Mouse (Mus musculus): ENCODE results near the gene Ggt5. TPM values are rescaled to one million over a fixed set of nuclear protein-coding genes. Genes with fewer than 3 reads are reported as not detected.
A peak's percentile ranks its signal among the peaks of the same experiment; 100 is the strongest.

Ggt5 gene
- polyA plus RNA-seq, 1 experiment from 2014 or later = 9.5 TPM

DNA sequence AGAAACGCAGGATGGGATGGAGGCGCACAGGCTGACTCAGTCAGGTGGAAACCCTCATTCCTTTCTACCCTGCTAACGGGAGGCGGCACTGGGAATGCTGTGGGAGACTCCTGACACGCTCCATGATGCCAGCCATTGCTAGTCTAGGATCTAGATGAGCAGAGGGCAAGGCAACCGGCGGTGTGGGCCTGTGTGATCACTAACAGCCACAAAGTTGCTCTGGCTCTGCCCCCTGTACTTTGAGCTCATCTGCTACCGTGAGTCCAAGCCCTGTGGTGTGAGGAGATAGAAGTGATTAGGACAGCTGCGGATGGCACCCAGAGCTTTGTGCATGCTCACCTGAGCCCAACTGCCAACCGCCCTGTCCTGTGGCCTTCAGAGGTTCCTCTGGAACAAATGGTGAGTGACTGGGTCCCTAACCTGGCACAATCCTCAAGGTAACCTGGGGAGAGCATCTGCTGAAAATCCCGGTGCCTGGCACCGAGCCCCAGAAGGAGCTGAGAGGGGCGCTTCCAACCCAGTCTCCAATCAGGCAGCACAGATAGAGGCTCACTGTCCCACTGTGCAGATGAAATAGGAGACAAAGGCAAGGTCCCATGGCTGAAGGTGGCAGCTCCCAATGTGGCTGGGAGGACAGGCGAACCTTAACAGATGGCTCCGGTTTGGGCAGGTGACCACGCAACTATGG lies 62.4 kb downstream of the Ggt5 start:
- no peak overlapping the region for H3K4me3 ChIP-seq (ENCODE audit: low read length)
- H3K27me3 ChIP-seq (ENCODE audit: insufficient read depth, low read length) = no peaks in the 10 kb centered on the region
- ATAC-seq (ENCODE audit: low FRiP score, low TSS enrichment) = no peak
- no peak overlapping the region for H3K27ac ChIP-seq (ENCODE audit: low read length)
- no peak overlapping the region for H3K4me2 ChIP-seq (replicated peaks; ENCODE audit: low read depth, low read length)
- H3K4me1 ChIP-seq (ENCODE audit: insufficient read depth, low read length) = no peaks in the 10 kb centered on the region
- 91% methylated on average over 16 of the region's 16 CpGs for WGBS
- peaks cover 75% of the 10 kb centered on the region for H3K36me3 ChIP-seq (ENCODE audit: insufficient read depth, low read length)
- no peak overlapping the region for H3K9ac ChIP-seq (replicated peaks; ENCODE audit: low read length)
- H3K9me3 ChIP-seq (ENCODE audit: low read length) = no peaks in the 10 kb centered on the region

- Histone ChIP-seq H3K4me1 (ENCODE audit: insufficient read depth, low read length) (no peaks in the 10 kb centered on the region), H3K36me3 (ENCODE audit: insufficient read depth, low read length) (peaks cover 77% of the 10 kb centered on the region), H3K9me3 (ENCODE audit: low read length) (no peaks in the 10 kb centered on the region), H3K27me3 (ENCODE audit: insufficient read depth, low read length) (no peaks in the 10 kb centered on the region), H3K9ac (replicated peaks; ENCODE audit: low read length) (no peak overlapping the region), H3K4me3 (ENCODE audit: low read length) (no peak overlapping the region), H3K4me2 (replicated peaks; ENCODE audit: low read depth, low read length) (no peak overlapping the region), H3K27ac (ENCODE audit: low read length) (no peak overlapping the region)
- no peak for ATAC-seq (ENCODE audit: low FRiP score, low TSS enrichment)
- 92% methylated on average over 4 of the region's 4 CpGs for WGBS
These were observed 64.9 kb downstream of the Ggt5 start for GRCm38 (mm10) chr10:75654053-75654452.

DNA sequence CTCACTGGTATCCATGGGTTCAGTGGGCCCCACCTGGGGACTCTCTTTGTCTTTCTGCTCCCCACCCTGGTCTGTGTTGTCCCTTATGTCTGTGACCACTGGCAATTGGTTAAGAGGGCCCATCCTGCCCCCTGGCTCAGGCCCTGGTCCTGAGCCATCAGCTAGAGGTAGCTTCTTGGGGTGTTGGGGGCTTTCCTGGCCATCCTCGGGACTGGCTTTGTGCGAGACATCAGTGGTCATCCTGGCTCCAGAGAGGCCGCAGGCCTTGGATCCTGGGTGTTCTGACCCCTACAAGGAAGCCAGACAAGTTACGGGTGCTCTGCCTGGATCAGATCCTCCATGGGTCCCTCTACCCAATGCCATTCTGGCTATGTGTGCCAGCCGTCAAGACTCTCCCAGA lies 68.0 kb downstream of the Ggt5 start:
- peaks cover 52% of the 10 kb centered on the region for H3K36me3 ChIP-seq (ENCODE audit: insufficient read depth, low read length)
- H3K27ac ChIP-seq (ENCODE audit: low read length) = no peak overlapping the region
- H3K27me3 ChIP-seq (ENCODE audit: insufficient read depth, low read length) = no peaks in the 10 kb centered on the region
- no peaks in the 10 kb centered on the region for H3K4me1 ChIP-seq (ENCODE audit: insufficient read depth, low read length)
- whole genome bisulfite sequencing = 90% methylated on average over 5 of the region's 5 CpGs
- no peak for ATAC-seq (ENCODE audit: low FRiP score, low TSS enrichment)
- H3K9me3 ChIP-seq (ENCODE audit: low read length) = no peaks in the 10 kb centered on the region
- no peak overlapping the region for H3K4me3 ChIP-seq (ENCODE audit: low read length)
- H3K9ac ChIP-seq (replicated peaks; ENCODE audit: low read length) = no peak overlapping the region
- no peak overlapping the region for H3K4me2 ChIP-seq (replicated peaks; ENCODE audit: low read depth, low read length)

GRCm38 (mm10) chr10:75657772-75658171 lies 68.6 kb downstream of the Ggt5 start:
- Histone ChIP-seq H3K36me3 (ENCODE audit: insufficient read depth, low read length) (peaks cover 46% of the 10 kb centered on the region), H3K9ac (replicated peaks; ENCODE audit: low read length) (no peak overlapping the region), H3K4me1 (ENCODE audit: insufficient read depth, low read length) (no peaks in the 10 kb centered on the region), H3K27ac (ENCODE audit: low read length) (no peak overlapping the region), H3K27me3 (ENCODE audit: insufficient read depth, low read length) (no peaks in the 10 kb centered on the region), H3K9me3 (ENCODE audit: low read length) (no peaks in the 10 kb centered on the region), H3K4me3 (ENCODE audit: low read length) (no peak overlapping the region), H3K4me2 (replicated peaks; ENCODE audit: low read depth, low read length) (no peak overlapping the region)
- WGBS = 96% methylated on average over 7 of the region's 7 CpGs
- no peak for ATAC-seq (ENCODE audit: low FRiP score, low TSS enrichment)

DNA sequence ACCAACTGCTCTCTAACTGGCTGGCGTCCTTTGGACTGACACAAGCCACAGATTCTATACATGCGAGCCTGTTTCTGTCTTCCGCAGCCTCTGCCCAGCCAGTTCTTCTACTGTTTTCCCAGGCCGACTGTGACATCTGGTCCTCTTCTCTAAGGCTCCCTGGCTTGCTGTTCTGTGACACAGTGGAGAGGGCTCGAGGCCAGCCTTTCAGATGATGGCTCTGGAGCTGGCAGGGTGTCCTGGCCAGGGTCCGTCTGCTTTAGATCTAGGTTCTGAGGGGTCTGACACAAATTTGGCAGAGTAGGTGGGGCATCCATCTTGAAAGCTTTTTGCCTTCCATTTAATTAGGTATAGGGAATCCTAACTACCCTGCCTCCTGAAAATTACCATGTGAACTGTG lies 72.2 kb downstream of the Ggt5 start:
- Histone ChIP-seq H3K27ac (ENCODE audit: low read length) (no peak overlapping the region), H3K9ac (replicated peaks; ENCODE audit: low read length) (no peak overlapping the region), H3K4me1 (ENCODE audit: insufficient read depth, low read length) (peaks cover 4% of the 10 kb centered on the region; the same call in 1 of the 2 replicates), H3K36me3 (ENCODE audit: insufficient read depth, low read length) (peaks cover 18% of the 10 kb centered on the region), H3K27me3 (ENCODE audit: insufficient read depth, low read length) (no peaks in the 10 kb centered on the region), H3K4me3 (ENCODE audit: low read length) (no peak overlapping the region), H3K4me2 (replicated peaks; ENCODE audit: low read depth, low read length) (no peak overlapping the region), H3K9me3 (ENCODE audit: low read length) (no peaks in the 10 kb centered on the region)
- no peak for ATAC-seq (ENCODE audit: low FRiP score, low TSS enrichment)
- WGBS = 83% methylated on average over 6 of the region's 6 CpGs

- Histone ChIP-seq H3K4me2 (replicated peaks; ENCODE audit: low read depth, low read length) (no peak overlapping the region), H3K4me1 (ENCODE audit: insufficient read depth, low read length) (peaks cover 9% of the 10 kb centered on the region), H3K36me3 (ENCODE audit: insufficient read depth, low read length) (peaks cover 13% of the 10 kb centered on the region), H3K9ac (replicated peaks; ENCODE audit: low read length) (no peak overlapping the region), H3K27ac (ENCODE audit: low read length) (no peak overlapping the region), H3K27me3 (ENCODE audit: insufficient read depth, low read length) (no peaks in the 10 kb centered on the region), H3K9me3 (ENCODE audit: low read length) (no peaks in the 10 kb centered on the region), H3K4me3 (ENCODE audit: low read length) (no peak overlapping the region)
- WGBS = 95% methylated on average over 3 of the region's 3 CpGs
- ATAC-seq (ENCODE audit: low FRiP score, low TSS enrichment) = no peak
These were observed 72.7 kb downstream of the Ggt5 start for GRCm38 (mm10) chr10:75661876-75662275.

GRCm38 (mm10) chr10:75662575-75662974 lies 73.4 kb downstream of the Ggt5 start:
- H3K9ac ChIP-seq (replicated peaks; ENCODE audit: low read length) = no peak overlapping the region
- no peak for ATAC-seq (ENCODE audit: low FRiP score, low TSS enrichment)
- 86% methylated on average over 4 of the region's 4 CpGs for WGBS
- no peak overlapping the region for H3K4me3 ChIP-seq (ENCODE audit: low read length)
- peaks cover 6% of the 10 kb centered on the region; the same call in 1 of the 2 replicates for H3K36me3 ChIP-seq (ENCODE audit: insufficient read depth, low read length)
- H3K9me3 ChIP-seq (ENCODE audit: low read length) = no peaks in the 10 kb centered on the region
- no peak overlapping the region for H3K4me2 ChIP-seq (replicated peaks; ENCODE audit: low read depth, low read length)
- H3K4me1 ChIP-seq (ENCODE audit: insufficient read depth, low read length) = peaks cover 12% of the 10 kb centered on the region
- no peaks in the 10 kb centered on the region for H3K27me3 ChIP-seq (ENCODE audit: insufficient read depth, low read length)
- H3K27ac ChIP-seq (ENCODE audit: low read length) = no peak overlapping the region

- Histone ChIP-seq H3K36me3 (ENCODE audit: insufficient read depth, low read length) (0 out of 2 replicates have a peak, but pooled peaks cover 3% of the 10 kb centered on the region), H3K4me1 (ENCODE audit: insufficient read depth, low read length) (peaks cover 19% of the 10 kb centered on the region), H3K4me2 (replicated peaks; ENCODE audit: low read depth, low read length) (no peak overlapping the region), H3K4me3 (ENCODE audit: low read length) (no peak overlapping the region), H3K9me3 (ENCODE audit: low read length) (no peaks in the 10 kb centered on the region), H3K9ac (replicated peaks; ENCODE audit: low read length) (no peak overlapping the region), H3K27me3 (ENCODE audit: insufficient read depth, low read length) (no peaks in the 10 kb centered on the region), H3K27ac (ENCODE audit: low read length) (no peak overlapping the region)
- ATAC-seq (ENCODE audit: low FRiP score, low TSS enrichment) = no peak
- 90% methylated on average over 6 of the region's 6 CpGs for WGBS
These were observed 75.6 kb downstream of the Ggt5 start for GRCm38 (mm10) chr10:75664673-75665270.

DNA sequence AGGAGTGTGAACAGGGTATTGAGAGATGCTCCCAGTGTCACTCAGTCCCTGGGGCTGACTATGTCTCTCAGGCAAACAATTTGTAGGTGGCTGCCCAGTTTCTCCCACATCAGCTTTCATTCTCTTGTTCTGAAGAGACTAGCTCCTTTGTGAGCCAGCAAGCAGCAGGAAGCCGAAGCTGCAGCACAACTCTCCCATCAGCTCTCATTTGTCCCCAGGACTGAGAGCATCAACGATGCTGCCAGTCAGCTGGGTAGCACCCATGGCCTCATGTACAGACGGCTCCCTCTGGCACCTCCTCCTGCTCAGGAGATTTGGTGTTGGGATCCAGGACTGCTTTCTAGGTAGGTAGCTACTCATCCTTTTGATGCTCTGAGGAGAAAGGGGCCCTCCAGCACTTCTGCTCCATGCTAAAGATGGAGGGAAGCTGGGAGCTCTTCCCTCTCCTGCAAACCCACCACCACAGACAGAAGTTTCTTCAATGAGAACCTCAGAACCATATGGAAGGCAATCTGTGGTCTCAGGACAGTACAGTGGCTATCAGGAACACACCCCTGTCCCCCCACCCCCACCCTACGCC lies 77.4 kb downstream of the Ggt5 start:
- ATAC-seq (ENCODE audit: low FRiP score, low TSS enrichment) = no peak
- Histone ChIP-seq H3K27me3 (ENCODE audit: insufficient read depth, low read length) (no peaks in the 10 kb centered on the region), H3K4me1 (ENCODE audit: insufficient read depth, low read length) (peaks cover 19% of the 10 kb centered on the region), H3K27ac (ENCODE audit: low read length) (no peak overlapping the region), H3K4me2 (replicated peaks; ENCODE audit: low read depth, low read length) (peak overlapping the region; percentile 95), H3K9ac (replicated peaks; ENCODE audit: low read length) (peak overlapping the region; percentile 76), H3K9me3 (ENCODE audit: low read length) (no peaks in the 10 kb centered on the region), H3K4me3 (ENCODE audit: low read length) (peak overlapping the region; percentile 78), H3K36me3 (ENCODE audit: insufficient read depth, low read length) (peaks cover 3% of the 10 kb centered on the region; the same call in 1 of the 2 replicates)
- WGBS = 31% methylated on average over 4 of the region's 4 CpGs
